Mouse (Mus musculus) MEL (cell line): Measurements from ENCODE around the gene Stag1. TPM values are rescaled to one million over a fixed set of nuclear protein-coding genes. Genes with fewer than 3 reads are reported as not detected.
A peak's percentile ranks its signal among the peaks of the same experiment; 100 is the strongest.

Experiments used
- DNase-seq: peaks from one replicate; pipeline ENCODE4 v3.0.0; 2011; ENCODE audit warnings: low read depth, low spot score
- H3K27ac ChIP-seq: 2 replicates; pipeline ENCODE4 v1.5.1; 2012; ENCODE audit warnings: low read depth, mild to moderate bottlenecking, control low read depth, low read length, moderate library complexity; ENCODE audit not compliant: control insufficient read depth
- H3K27me3 ChIP-seq, 2 experiments: fragments of 150-350 bp in 1 of 2; sonication (generic) in 1 of 2; 2 replicates each; pipeline ENCODE4 v1.6.1; 2012; ENCODE audit warnings: low read length in 2 of 2, mild to moderate bottlenecking in 2 of 2, improper control_type of control experiment in 1 of 2, moderate library complexity in 1 of 2; ENCODE audit not compliant: insufficient read depth in 2 of 2, control insufficient read depth in 1 of 2
- H3K36me3 ChIP-seq, 2 experiments: 2 replicates each; pipeline ENCODE4 v1.6.1; 2012 to 2014; ENCODE audit warnings: low read length in 2 of 2, improper control_type of control experiment in 1 of 2, inconsistent platforms in 1 of 2, mild to moderate bottlenecking in 1 of 2; ENCODE audit not compliant: insufficient read depth in 2 of 2, control insufficient read depth in 1 of 2
- H3K4me1 ChIP-seq, 2 experiments: fragments of 150-350 bp in 1 of 2; sonication (generic) in 1 of 2; 2 replicates each; pipeline ENCODE4 v1.6.1; 2012; ENCODE audit warnings: low read length in 2 of 2, improper control_type of control experiment in 1 of 2, mild to moderate bottlenecking in 1 of 2; ENCODE audit not compliant: insufficient read depth in 2 of 2, control insufficient read depth in 1 of 2
- H3K4me3 ChIP-seq, 2 experiments: fragments of 150-350 bp in 1 of 2; sonication (generic) in 1 of 2; 2 replicates each; pipeline ENCODE4 v1.5.1; 2012; ENCODE audit warnings: low read depth in 2 of 2, low read length in 2 of 2, mild to moderate bottlenecking in 2 of 2, moderate library complexity in 2 of 2, control low read depth in 1 of 2, improper control_type of control experiment in 1 of 2; ENCODE audit not compliant: control insufficient read depth in 1 of 2, insufficient read depth in 1 of 2
- H3K79me2 ChIP-seq: 2 replicates; pipeline ENCODE4 v1.6.1; 2012; ENCODE audit warnings: mild to moderate bottlenecking, low read length, moderate library complexity; ENCODE audit not compliant: control insufficient read depth, poor library complexity, insufficient read depth
- H3K9ac ChIP-seq: 2 replicates; pipeline ENCODE4 v1.6.1; 2012; ENCODE audit warnings: low read depth, mild to moderate bottlenecking, control low read depth, low read length, moderate library complexity; ENCODE audit not compliant: control insufficient read depth, poor library complexity, severe bottlenecking
- H3K9me3 ChIP-seq: fragments of 150-350 bp; sonication (generic); replicated peaks from 2 replicates; pipeline ENCODE4 v1.6.1; 2012; ENCODE audit warnings: mild to moderate bottlenecking, low read length, improper control_type of control experiment, moderate library complexity; ENCODE audit not compliant: insufficient read depth
- BHLHE40 ChIP-seq: IDR thresholded peaks from 2 replicates; pipeline ENCODE4 v1.6.1; 2012; ENCODE audit warnings: low read depth, mild to moderate bottlenecking, inconsistent platforms, low read length, improper control_type of control experiment, borderline replicate concordance
- CHD1 ChIP-seq: IDR thresholded peaks from 2 replicates; pipeline ENCODE4 v1.6.1; 2012; ENCODE audit warnings: low read depth, mild to moderate bottlenecking, inconsistent platforms, low read length, improper control_type of control experiment
- E2F4 ChIP-seq: IDR thresholded peaks from 2 replicates; pipeline ENCODE4 v1.6.1; 2011; ENCODE audit warnings: low read depth, low read length, improper control_type of control experiment, borderline replicate concordance
- EP300 ChIP-seq, 2 experiments: IDR thresholded peaks; 2 replicates each; pipeline ENCODE4 v1.6.1; 2011; ENCODE audit warnings: improper control_type of control experiment in 2 of 2, low read length in 2 of 2, low read depth in 1 of 2, mild to moderate bottlenecking in 1 of 2
- ETS1 ChIP-seq: IDR thresholded peaks from 2 replicates; pipeline ENCODE4 v1.6.1; 2012; ENCODE audit warnings: low read depth, mild to moderate bottlenecking, inconsistent platforms, low read length, improper control_type of control experiment, moderate library complexity
- GABPA ChIP-seq: IDR thresholded peaks from 2 replicates; pipeline ENCODE4 v1.6.1; 2012; ENCODE audit warnings: low read depth, mild to moderate bottlenecking, inconsistent platforms, low read length, improper control_type of control experiment, moderate library complexity
- GATA1 ChIP-seq: IDR thresholded peaks from 2 replicates; pipeline ENCODE4 v1.6.1; 2011; ENCODE audit warnings: low read depth, low read length, improper control_type of control experiment
- HCFC1 ChIP-seq: IDR thresholded peaks from 2 replicates; pipeline ENCODE4 v1.6.1; 2012; ENCODE audit warnings: low read depth, mild to moderate bottlenecking, inconsistent platforms, low read length, improper control_type of control experiment, moderate library complexity
- JUND ChIP-seq: IDR thresholded peaks from 2 replicates; pipeline ENCODE4 v1.6.1; 2011; ENCODE audit warnings: low read depth, mild to moderate bottlenecking, improper control_type of control experiment, low read length
- KAT2A ChIP-seq: conservative IDR thresholded peaks from 2 replicates; pipeline ENCODE4 v1.6.1; 2012; ENCODE audit warnings: low read depth, low read length, improper control_type of control experiment, inconsistent platforms
- MAZ ChIP-seq: IDR thresholded peaks from 2 replicates; pipeline ENCODE4 v1.6.1; 2012; ENCODE audit warnings: low read depth, mild to moderate bottlenecking, inconsistent platforms, low read length, improper control_type of control experiment
- MEF2A ChIP-seq: IDR thresholded peaks from 2 replicates; pipeline ENCODE4 v1.6.1; 2014; ENCODE audit warnings: low read depth, mild to moderate bottlenecking, inconsistent platforms, low read length, improper control_type of control experiment; ENCODE audit not compliant: poor library complexity, insufficient replicate concordance, severe bottlenecking; ENCODE audit errors: extremely low read depth
- MXI1 ChIP-seq: IDR thresholded peaks from 2 replicates; pipeline ENCODE4 v1.6.1; 2011; ENCODE audit warnings: mild to moderate bottlenecking, low read depth, low read length, improper control_type of control experiment
- MYC ChIP-seq: IDR thresholded peaks from 2 replicates; pipeline ENCODE4 v1.6.1; 2011; ENCODE audit warnings: low read depth, mild to moderate bottlenecking, low read length, improper control_type of control experiment, moderate library complexity
- NELFE ChIP-seq: IDR thresholded peaks from 2 replicates; pipeline ENCODE4 v1.6.1; 2011; ENCODE audit warnings: low read depth, low read length, improper control_type of control experiment
- POLR2AphosphoS5 ChIP-seq: IDR thresholded peaks from 2 replicates; pipeline ENCODE4 v1.6.1; 2012; ENCODE audit warnings: low read depth, borderline replicate concordance, mild to moderate bottlenecking, inconsistent platforms, low read length, moderate library complexity, mixed read lengths
- RAD21 ChIP-seq: IDR thresholded peaks from 2 replicates; pipeline ENCODE4 v1.6.1; 2011; ENCODE audit warnings: mild to moderate bottlenecking, low read depth, low read length, improper control_type of control experiment
- SIN3A ChIP-seq: IDR thresholded peaks from 2 replicates; pipeline ENCODE4 v1.6.1; 2012; ENCODE audit warnings: low read length, improper control_type of control experiment, inconsistent platforms
- SMC3 ChIP-seq: IDR thresholded peaks from 2 replicates; pipeline ENCODE4 v1.6.1; 2011; ENCODE audit warnings: low read depth, low read length, improper control_type of control experiment
- TAL1 ChIP-seq: IDR thresholded peaks from 2 replicates; pipeline ENCODE4 v1.6.1; 2012; ENCODE audit warnings: mild to moderate bottlenecking, inconsistent platforms, low read length, moderate library complexity, mixed read lengths
- TBP ChIP-seq: IDR thresholded peaks from 2 replicates; pipeline ENCODE4 v1.8.0; 2011; ENCODE audit warnings: low read depth, low read length, improper control_type of control experiment
- TCF12 ChIP-seq: IDR thresholded peaks from 2 replicates; pipeline ENCODE4 v1.6.1; 2014; ENCODE audit warnings: low read depth, mild to moderate bottlenecking, inconsistent platforms, low read length, improper control_type of control experiment, moderate library complexity
- USF1 ChIP-seq: IDR thresholded peaks from 2 replicates; pipeline ENCODE4 v1.6.1; 2014; ENCODE audit warnings: low read depth, mild to moderate bottlenecking, inconsistent platforms, low read length, improper control_type of control experiment, moderate library complexity
- ZC3H11A ChIP-seq: IDR thresholded peaks from 2 replicates; pipeline ENCODE4 v1.6.1; 2012; ENCODE audit warnings: low read depth, mild to moderate bottlenecking, inconsistent platforms, low read length, improper control_type of control experiment
- ZMIZ1 ChIP-seq: IDR thresholded peaks from 2 replicates; pipeline ENCODE4 v1.6.1; 2012; ENCODE audit warnings: low read depth, mild to moderate bottlenecking, inconsistent platforms, low read length, improper control_type of control experiment, moderate library complexity
- ZNF384 ChIP-seq: IDR thresholded peaks from 2 replicates; pipeline ENCODE4 v1.6.1; 2012; ENCODE audit warnings: low read depth, mild to moderate bottlenecking, inconsistent platforms, low read length, improper control_type of control experiment
- polyA plus RNA-seq, 2 experiments: library from polyadenylated mRNA; stranded (reverse) in 1 of 2; unstranded in 1 of 2; fragments of >175 nt in 1 of 2; fragments of >200 nt in 1 of 2; gene quantifications; 2 replicates each; pipeline versions ENCODE4 v1.2.1 to v1.2.4; 2012; ENCODE audit warnings: low replicate concordance in 2 of 2, low read depth in 1 of 2; ENCODE audit not compliant: insufficient read length in 2 of 2, insufficient read depth in 1 of 2, missing spikeins in 1 of 2
- total RNA-seq: library from RNA; depleted of rRNA; stranded (reverse); fragments of 300-350 nt; gene quantifications from 2 replicates; pipeline ENCODE4 v1.2.3, GENCODE M21; 2012

Gene Stag1
- total and polyA plus RNA-seq, 3 experiments, result 30.1 to 41.7 TPM; not detected in 1

DNA sequence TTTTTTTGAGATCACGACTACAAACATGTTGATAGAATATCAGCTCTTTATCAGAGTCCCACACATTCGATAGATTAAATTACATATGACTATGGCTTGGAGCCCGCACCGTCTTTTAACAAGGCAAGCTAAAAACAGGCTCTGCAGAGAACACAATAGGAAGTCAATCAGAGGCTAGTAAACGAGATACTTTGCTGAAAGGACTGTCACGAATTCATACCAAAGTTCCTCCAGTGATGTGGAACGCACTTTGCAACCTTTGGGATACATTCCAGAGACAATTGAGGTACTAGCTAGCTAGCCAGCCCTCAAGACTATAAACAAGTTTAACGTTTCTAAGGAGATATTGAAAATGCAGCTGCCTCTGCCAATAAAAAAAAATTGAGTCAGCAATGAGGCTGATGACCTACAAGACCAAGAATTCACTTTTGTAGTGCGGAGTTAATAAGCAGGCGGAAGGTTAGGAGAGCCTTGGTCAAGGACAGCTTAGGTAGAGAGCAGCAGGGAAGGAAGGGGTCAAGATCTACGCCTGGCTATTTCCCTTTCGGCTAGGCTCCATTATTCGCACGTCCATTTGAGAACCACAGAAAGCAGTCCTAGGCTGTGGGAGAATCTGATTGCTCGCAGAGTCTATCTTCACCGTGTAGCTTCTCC, 44.7 kb downstream of the Stag1 start:
- peaks cover 30% of the 10 kb centered on the region for H3K79me2 ChIP-seq
- no peaks in the 10 kb centered on the region for H3K27me3 ChIP-seq
- H3K9ac ChIP-seq, result peak overlapping the region; percentile 83
- H3K9me3 ChIP-seq, result no peaks in the 10 kb centered on the region
- peaks cover 0 to 24% of the 10 kb centered on the region in 2 experiments; a peak in 2 of 4 replicates for H3K36me3 ChIP-seq
- TF ChIP-seq EP300 (IDR thresholded peaks at IDR 0.05; ENCODE audit: low read depth in 1 of 2, low read length in 2 of 2) (peak in 1 of 2 experiments; percentile 28; a peak in 1 of 4 replicates), TBP (peak; percentile 45; the same call in 1 of the 2 replicates), MYC (0 out of 2 replicates have a peak, but pooled peaks have one; percentile 30), E2F4 (no peak), ZC3H11A (peak; percentile 36), GATA1 (peak; percentile 57), SMC3 (no peak), CHD1 (no peak), GABPA (0 out of 2 replicates have a peak, but pooled peaks have one; percentile 27)
- DNase-seq, result peak; percentile 63
- peak overlapping the region; percentile 67 to 88 for H3K4me3 ChIP-seq
- H3K4me1 ChIP-seq, result peaks cover 10 to 11% of the 10 kb centered on the region in 2 experiments
- peak overlapping the region; percentile 95 for H3K27ac ChIP-seq

DNA sequence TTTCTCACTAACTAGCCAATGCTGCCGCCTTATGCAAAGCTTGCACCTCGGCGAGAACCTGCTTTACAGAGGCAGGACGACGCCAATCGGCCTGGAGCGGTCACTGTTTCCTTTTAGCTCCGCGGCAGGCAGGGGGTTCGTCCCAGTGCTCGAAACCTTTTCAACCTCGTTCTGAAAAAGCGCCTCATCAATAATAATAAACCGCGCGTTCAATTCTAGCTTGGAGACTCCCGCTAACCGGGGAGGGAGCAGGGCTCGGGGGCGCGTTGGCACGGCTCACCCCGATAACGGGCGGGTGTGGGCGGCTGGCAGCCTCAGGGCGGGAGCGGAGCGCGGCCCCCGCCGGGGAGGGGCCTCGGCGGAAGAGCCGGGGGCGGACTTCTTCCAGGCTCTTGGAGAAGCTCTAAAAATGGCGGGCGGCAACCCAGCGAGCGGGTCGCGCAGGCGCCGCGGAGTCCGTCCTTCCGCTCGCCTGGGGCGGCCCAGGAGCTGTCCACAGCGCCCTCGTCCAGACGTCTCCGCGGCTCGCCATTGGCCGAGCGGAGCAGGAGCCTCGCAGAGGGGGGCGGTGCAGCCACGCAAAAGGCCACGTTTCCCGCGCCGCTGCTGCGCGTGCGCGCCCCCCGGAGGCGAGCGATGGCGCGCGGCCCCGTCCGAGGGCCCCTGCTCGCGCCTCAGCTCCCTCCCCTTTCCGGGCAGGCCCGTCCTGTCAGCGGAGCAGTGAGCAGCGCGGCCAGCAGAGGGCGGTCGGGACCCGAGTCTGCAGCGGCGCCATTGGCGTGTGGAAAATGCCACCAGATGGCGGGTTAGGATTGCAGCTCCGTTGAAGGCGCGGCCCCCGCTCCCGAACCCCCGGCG, 45.5 kb downstream of the Stag1 start:
- Histone ChIP-seq H3K27me3 (no peaks in the 10 kb centered on the region), H3K79me2 (peaks cover 34% of the 10 kb centered on the region), H3K36me3 (peaks cover 0 to 31% of the 10 kb centered on the region in 2 experiments; a peak in 2 of 4 replicates), H3K4me3 (peak overlapping the region; percentile 67 to 88), H3K27ac (peak overlapping the region; percentile 95), H3K4me1 (peaks cover 12 to 15% of the 10 kb centered on the region in 2 experiments), H3K9me3 (no peaks in the 10 kb centered on the region), H3K9ac (peak overlapping the region; percentile 93)
- DNase-seq, result peak; percentile 98
- TF ChIP-seq EP300 (IDR thresholded peaks at IDR 0.05; ENCODE audit: low read depth in 1 of 2, low read length in 2 of 2) (peak in 1 of 2 experiments; percentile 63; a peak in 2 of 4 replicates), MXI1 (peak; percentile 70), ZC3H11A (peak; percentile 85), KAT2A (peak; percentile 45; the same call in 1 of the 2 replicates), RAD21 (peak; percentile 82), NELFE (peak; percentile 49), USF1 (peak; percentile 53), TBP (peak; percentile 17), SIN3A (peak; percentile 60), HCFC1 (peak; percentile 68), SMC3 (peak; percentile 92), E2F4 (peak; percentile 94), TCF12 (peak; percentile 71), POLR2AphosphoS5 (no peak), MEF2A (no peak), JUND (no peak), GATA1 (no peak), BHLHE40 (peak; percentile 5; the same call in 1 of the 2 replicates), ZMIZ1 (0 out of 2 replicates have a peak, but pooled peaks have one; percentile 24), ETS1 (peak; percentile 40; the same call in 1 of the 2 replicates), ZNF384 (0 out of 2 replicates have a peak, but pooled peaks have one; percentile 22), MAZ (peak; percentile 86; the same call in 1 of the 2 replicates), TAL1 (no peak), MYC (0 out of 2 replicates have a peak, but pooled peaks have one; percentile 44)
